Mouse (Mus musculus): Measurements from ENCODE around the gene Casp8. TPM values are rescaled to one million over a fixed set of nuclear protein-coding genes. Genes with fewer than 3 reads are reported as not detected.

Casp8 gene
- 13.1 and 16.5 TPM in 2 replicates for polyA plus RNA-seq (2015; fragmentation: Nextera tagmentation; extraction: Ambion mirVana)

DNA sequence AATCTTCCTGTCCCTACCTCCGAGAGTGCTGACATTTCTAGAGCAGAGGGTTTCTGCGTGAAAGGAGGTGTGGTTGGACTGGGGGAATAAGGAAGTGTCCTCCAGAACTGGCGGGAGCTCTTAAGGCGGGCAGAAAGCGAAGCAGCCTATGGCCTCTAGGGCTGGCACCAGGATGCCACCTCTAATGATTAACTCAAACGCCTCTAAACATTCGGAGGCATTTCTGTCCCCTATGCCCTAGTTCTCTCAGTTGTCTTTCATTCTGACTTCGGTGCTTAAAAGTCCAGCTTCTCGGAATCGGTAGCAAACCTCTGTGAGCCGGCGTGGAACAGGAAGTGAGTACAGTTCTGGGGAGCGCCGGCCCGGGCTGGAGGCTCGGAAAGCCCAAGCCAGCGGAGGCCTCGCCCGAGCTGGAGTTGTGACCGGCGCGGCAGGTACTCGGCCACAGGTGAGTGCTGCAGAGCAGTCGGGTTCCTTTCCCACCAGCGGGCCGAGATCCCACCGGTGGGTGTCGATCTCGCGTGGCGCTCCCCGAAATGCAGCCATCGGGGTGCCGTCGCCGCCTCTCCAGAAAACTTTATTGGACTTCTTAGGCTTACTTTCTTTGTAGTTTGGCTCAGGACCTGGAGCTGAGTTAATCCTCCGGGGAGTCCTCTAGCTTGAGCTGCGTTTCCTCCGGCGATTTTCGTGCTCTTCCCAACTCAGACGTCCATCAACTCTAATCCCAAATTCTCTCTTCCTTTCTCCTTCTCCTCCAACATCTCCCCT, at the start of gene Casp8:
Gene Casp8, plus strand, starts transcription at position 84 of the 768 bp plus-strand sequence.

Other genes starting within 250 kb of the Casp8 start
- gene Fam126b, start 209.1 kb upstream of the Casp8 start, polyA plus RNA-seq (2015; fragmentation: Nextera tagmentation; extraction: Ambion mirVana): 2.6 and 3.9 TPM in 2 replicates
- gene Ndufb3, start 209.0 kb upstream of the Casp8 start, polyA plus RNA-seq (2015; fragmentation: Nextera tagmentation; extraction: Ambion mirVana): 276 and 304 TPM in 2 replicates
- gene Als2cr12, start 99.4 kb upstream of the Casp8 start, polyA plus RNA-seq (2015; fragmentation: Nextera tagmentation; extraction: Ambion mirVana): 0.40 TPM in 1 of 2 replicates, not detected in the other
- 29.1 and 37.5 TPM in 2 replicates for gene Cflar, start 83.9 kb upstream of the Casp8 start, polyA plus RNA-seq (2015; fragmentation: Nextera tagmentation; extraction: Ambion mirVana)
- 9.9 and 11.3 TPM in 2 replicates for gene Trak2, start 178.1 kb downstream of the Casp8 start, polyA plus RNA-seq (2015; fragmentation: Nextera tagmentation; extraction: Ambion mirVana)
- 44.8 and 48.1 TPM in 2 replicates for gene Stradb, start 178.1 kb downstream of the Casp8 start, polyA plus RNA-seq (2015; fragmentation: Nextera tagmentation; extraction: Ambion mirVana)

All from skeletal muscle tissue, postnatal 0 days (tissue).